Mouse (Mus musculus) limb, embryonic 12.5 days (tissue): Measurements from ENCODE around the gene Mb. TPM values are rescaled to one million over a fixed set of nuclear protein-coding genes. Genes with fewer than 3 reads are reported as not detected.

Experiments
- ATAC-seq: fragments of 200-750 bp; cut with Nextera tagmentation; 2 replicates; pipeline ENCODE4 v1.8.0; 2017; ENCODE audit warnings: low read depth, moderate TSS enrichment; ENCODE audit not compliant: insufficient number of reproducible peaks, insufficient read depth, low FRiP score, low TSS enrichment
- H3K27ac ChIP-seq: fragments of 300-500 bp; sonication (generic); 2 replicates; pipeline ENCODE4 v1.5.1; 2016; ENCODE audit warnings: mild to moderate bottlenecking, moderate library complexity
- H3K27me3 ChIP-seq: fragments of 300-500 bp; sonication (generic); 2 replicates; pipeline ENCODE4 v1.6.1; 2016; ENCODE audit warnings: mild to moderate bottlenecking, moderate library complexity
- H3K36me3 ChIP-seq: fragments of 300-500 bp; sonication (generic); 2 replicates; pipeline ENCODE4 v1.6.1; 2016; ENCODE audit warnings: mild to moderate bottlenecking, moderate library complexity
- H3K4me1 ChIP-seq: fragments of 300-500 bp; sonication (generic); replicated peaks from 2 replicates; pipeline ENCODE4 v1.6.1; 2016
- H3K4me2 ChIP-seq: fragments of 300-500 bp; sonication (generic); 2 replicates; pipeline ENCODE4 v1.6.1; 2016; ENCODE audit warnings: mild to moderate bottlenecking, moderate library complexity
- H3K4me3 ChIP-seq: fragments of 300-500 bp; sonication (generic); replicated peaks from 2 replicates; pipeline ENCODE4 v1.5.1; 2016; ENCODE audit warnings: mild to moderate bottlenecking
- H3K9ac ChIP-seq: fragments of 300-500 bp; sonication (generic); replicated peaks from 2 replicates; pipeline ENCODE4 v1.6.1; 2016; ENCODE audit warnings: mild to moderate bottlenecking, moderate library complexity
- H3K9me3 ChIP-seq: fragments of 300-500 bp; sonication (generic); 2 replicates; pipeline ENCODE4 v1.6.1; 2016; ENCODE audit warnings: mild to moderate bottlenecking, moderate library complexity
- WGBS: fragments of 180-500 bp; shearing (Covaris S2); methylation state at CpG from one replicate; pipeline ENCODE4 v1.1.7; 2016; 5-methylcytosine and 5-hydroxymethylcytosine counted together
- polyA plus RNA-seq: library from polyadenylated mRNA; unstranded; fragments of >200 nt; fragmentation: Nextera tagmentation; extraction: Ambion mirVana; gene quantifications from 2 replicates; pipeline ENCODE4 v1.2.1, GENCODE M21; 2016

Mb gene
- polyA plus RNA-seq, 1 experiment from 2014 or later = 3.7 TPM

GRCm38 (mm10) chr15:77040784-77041183 lies 9.7 kb downstream of the Mb start:
- Histone ChIP-seq H3K27me3 (no peaks in the 10 kb centered on the region), H3K4me3 (no peak overlapping the region), H3K9me3 (no peaks in the 10 kb centered on the region), H3K36me3 (no peaks in the 10 kb centered on the region), H3K4me1 (peaks cover 53% of the 10 kb centered on the region), H3K27ac (0 out of 2 replicates have a peak overlapping the region, but pooled peaks have one; percentile 42), H3K9ac (no peak overlapping the region), H3K4me2 (no peak overlapping the region)
- ATAC-seq = no peak
- 85% methylated on average over 3 of the region's 3 CpGs for WGBS

GRCm38 (mm10) chr15:77039211-77039700 lies 11.2 kb downstream of the Mb start:
- H3K27ac ChIP-seq = peak overlapping the region; percentile 57; the same call in 1 of the 2 replicates
- 51% methylated on average over 8 of the region's 9 CpGs for WGBS
- no peaks in the 10 kb centered on the region for H3K36me3 ChIP-seq
- no peak overlapping the region for H3K9ac ChIP-seq
- H3K27me3 ChIP-seq = no peaks in the 10 kb centered on the region
- H3K4me1 ChIP-seq = peaks cover 49% of the 10 kb centered on the region
- H3K4me2 ChIP-seq = no peak overlapping the region
- H3K9me3 ChIP-seq = no peaks in the 10 kb centered on the region
- ATAC-seq = no peak
- no peak overlapping the region for H3K4me3 ChIP-seq

GRCm38 (mm10) chr15:77037278-77038161 lies 12.9 kb downstream of the Mb start:
- H3K36me3 ChIP-seq = no peaks in the 10 kb centered on the region
- peak overlapping the region; percentile 28 for H3K4me2 ChIP-seq
- H3K4me1 ChIP-seq = peaks cover 49% of the 10 kb centered on the region
- H3K4me3 ChIP-seq = no peak overlapping the region; the same call in 1 of the 2 replicates
- peak overlapping the region; percentile 95 for H3K27ac ChIP-seq
- no peaks in the 10 kb centered on the region for H3K27me3 ChIP-seq
- 19% methylated on average over 11 of the region's 11 CpGs for WGBS
- no peaks in the 10 kb centered on the region for H3K9me3 ChIP-seq
- peak; percentile 92 for ATAC-seq
- H3K9ac ChIP-seq = no peak overlapping the region

GRCm38 (mm10) chr15:77036989-77037277 lies 13.5 kb downstream of the Mb start:
- H3K4me1 ChIP-seq = peaks cover 49% of the 10 kb centered on the region
- no peak overlapping the region for H3K4me3 ChIP-seq
- peak overlapping the region; percentile 2 for H3K4me2 ChIP-seq
- H3K27me3 ChIP-seq = no peaks in the 10 kb centered on the region
- H3K36me3 ChIP-seq = no peaks in the 10 kb centered on the region
- peak overlapping the region; percentile 95 for H3K27ac ChIP-seq
- H3K9ac ChIP-seq = no peak overlapping the region
- WGBS = 42% methylated on average over 2 of the region's 2 CpGs
- 0 out of 2 replicates have a peak, but pooled peaks have one; percentile 21 for ATAC-seq
- no peaks in the 10 kb centered on the region for H3K9me3 ChIP-seq

GRCm38 (mm10) chr15:77036320-77036988 lies 14.0 kb downstream of the Mb start:
- H3K27ac ChIP-seq = peak overlapping the region; percentile 95
- H3K4me2 ChIP-seq = 0 out of 2 replicates have a peak overlapping the region, but pooled peaks have one; percentile 2
- WGBS = 65% methylated on average over 11 of the region's 11 CpGs
- H3K9ac ChIP-seq = no peak overlapping the region
- no peak overlapping the region for H3K4me3 ChIP-seq
- H3K4me1 ChIP-seq = peaks cover 51% of the 10 kb centered on the region
- no peaks in the 10 kb centered on the region for H3K9me3 ChIP-seq
- ATAC-seq = peak; percentile 41; the same call in 1 of the 2 replicates
- no peaks in the 10 kb centered on the region for H3K27me3 ChIP-seq
- no peaks in the 10 kb centered on the region for H3K36me3 ChIP-seq

- Histone ChIP-seq H3K36me3 (no peaks in the 10 kb centered on the region), H3K4me3 (no peak overlapping the region), H3K4me1 (peaks cover 56% of the 10 kb centered on the region), H3K4me2 (no peak overlapping the region), H3K27ac (peak overlapping the region; percentile 95), H3K27me3 (no peaks in the 10 kb centered on the region), H3K9me3 (no peaks in the 10 kb centered on the region), H3K9ac (no peak overlapping the region)
- ATAC-seq = no peak
- 68% methylated on average over 3 of the region's 3 CpGs for WGBS
Measured at GRCm38 (mm10) chr15:77035643-77036042, 14.8 kb downstream of the Mb start.

- ATAC-seq = no peak
- H3K9me3 ChIP-seq = no peaks in the 10 kb centered on the region
- H3K27me3 ChIP-seq = no peaks in the 10 kb centered on the region
- no peak overlapping the region for H3K4me3 ChIP-seq
- H3K27ac ChIP-seq = no peak overlapping the region
- 83% methylated on average over 6 of the region's 6 CpGs for WGBS
- H3K36me3 ChIP-seq = no peaks in the 10 kb centered on the region
- H3K4me2 ChIP-seq = no peak overlapping the region
- H3K4me1 ChIP-seq = peaks cover 49% of the 10 kb centered on the region
- no peak overlapping the region for H3K9ac ChIP-seq
Measured at GRCm38 (mm10) chr15:77034526-77034925, 15.9 kb downstream of the Mb start.

GRCm38 (mm10) chr15:77031271-77031670 lies 19.2 kb downstream of the Mb start:
- Histone ChIP-seq H3K27ac (no peak overlapping the region), H3K9ac (no peak overlapping the region), H3K9me3 (no peaks in the 10 kb centered on the region), H3K27me3 (no peaks in the 10 kb centered on the region), H3K36me3 (no peaks in the 10 kb centered on the region), H3K4me2 (no peak overlapping the region), H3K4me1 (peaks cover 32% of the 10 kb centered on the region), H3K4me3 (no peak overlapping the region)
- WGBS = 41% methylated on average over 3 of the region's 3 CpGs
- ATAC-seq = no peak

- WGBS = 24% methylated on average over 7 of the region's 7 CpGs
- H3K4me2 ChIP-seq = peak overlapping the region; percentile 13; the same call in 1 of the 2 replicates
- no peak overlapping the region for H3K9ac ChIP-seq
- no peaks in the 10 kb centered on the region for H3K9me3 ChIP-seq
- H3K4me3 ChIP-seq = no peak overlapping the region
- peak overlapping the region; percentile 82 for H3K27ac ChIP-seq
- no peaks in the 10 kb centered on the region for H3K36me3 ChIP-seq
- H3K4me1 ChIP-seq = peaks cover 27% of the 10 kb centered on the region
- ATAC-seq = peak; percentile 85
- no peaks in the 10 kb centered on the region for H3K27me3 ChIP-seq
Measured at GRCm38 (mm10) chr15:77029331-77029991, 21.0 kb downstream of the Mb start.

- H3K4me1 ChIP-seq = peaks cover 27% of the 10 kb centered on the region
- no peak overlapping the region for H3K4me3 ChIP-seq
- 78% methylated on average over 6 of the region's 6 CpGs for WGBS
- no peak for ATAC-seq
- no peaks in the 10 kb centered on the region for H3K9me3 ChIP-seq
- H3K4me2 ChIP-seq = no peak overlapping the region
- H3K27ac ChIP-seq = no peak overlapping the region
- no peaks in the 10 kb centered on the region for H3K36me3 ChIP-seq
- no peaks in the 10 kb centered on the region for H3K27me3 ChIP-seq
- H3K9ac ChIP-seq = no peak overlapping the region
Measured at GRCm38 (mm10) chr15:77027675-77028074, 22.8 kb downstream of the Mb start.

GRCm38 (mm10) chr15:77027117-77027516 lies 23.4 kb downstream of the Mb start:
- H3K36me3 ChIP-seq = no peaks in the 10 kb centered on the region

More at GRCm38 (mm10) chr15:77027117-77027516, 23.4 kb downstream of the Mb start:
- 90% methylated on average over 3 of the region's 3 CpGs for WGBS
- Histone ChIP-seq H3K27ac (no peak overlapping the region), H3K27me3 (no peaks in the 10 kb centered on the region), H3K4me2 (no peak overlapping the region), H3K4me1 (peaks cover 27% of the 10 kb centered on the region), H3K9me3 (0 out of 2 replicates have a peak, but pooled peaks cover 4% of the 10 kb centered on the region), H3K4me3 (no peak overlapping the region), H3K9ac (no peak overlapping the region)
- no peak for ATAC-seq
